Mouse (Mus musculus) fibroblast of lung, adult 2 months (primary cell): ENCODE data around the gene Abi2.

Source experiments
- DNase-seq: peaks from one replicate; pipeline ENCODE4 v3.0.0-alpha.2; 2011; ENCODE audit warnings: low read depth

Abi2 gene

GRCm38 (mm10) chr1:60489660-60490059, 80.2 kb downstream of the Abi2 start:
- no peak for DNase-seq

- DNase-seq: no peak
Observed at GRCm38 (mm10) chr1:60490510-60490909, 81.1 kb downstream of the Abi2 start.

GRCm38 (mm10) chr1:60492404-60492803, 83.0 kb downstream of the Abi2 start:
- DNase-seq: no peak

- DNase-seq: no peak
Observed at GRCm38 (mm10) chr1:60493421-60493820, 84.0 kb downstream of the Abi2 start.

GRCm38 (mm10) chr1:60503456-60503855, 94.0 kb downstream of the Abi2 start:
- no peak for DNase-seq

- no peak for DNase-seq
Observed at GRCm38 (mm10) chr1:60510584-60510983, 101.2 kb downstream of the Abi2 start.

- no peak for DNase-seq
Observed at GRCm38 (mm10) chr1:60530107-60530506, 120.7 kb downstream of the Abi2 start.

- no peak for DNase-seq
Observed at GRCm38 (mm10) chr1:60530636-60531035, 121.2 kb downstream of the Abi2 start.
